Mouse (Mus musculus): ENCODE measurements around the gene Galm.

GRCm38 (mm10) chr17:80173708-80174107 lies 46.4 kb downstream of the Galm start:
- no peak for TF ChIP-seq CTCF (IDR thresholded peaks at IDR 0.05; ENCODE audit: borderline replicate concordance, control insufficient read depth, extremely low read depth, insufficient read depth, low read length, poor library complexity)
- TF ChIP-seq POLR2A (IDR thresholded peaks at IDR 0.05; ENCODE audit: control insufficient read depth, extremely low read depth, insufficient read depth, low read length, poor library complexity) = no peak
